Mouse (Mus musculus) thymus, adult 2 months (tissue): ENCODE results near the gene Slc4a4. TPM values are rescaled to one million over a fixed set of nuclear protein-coding genes. Genes with fewer than 3 reads are reported as not detected.

Experiments
- DNase-seq: peaks from one replicate; pipeline ENCODE4 v3.0.0; 2021
- H3K27ac ChIP-seq: fragments of 200-500 bp; 2 replicates; pipeline ENCODE4 v1.5.1; 2012; ENCODE audit warnings: low read length, control low read depth; ENCODE audit not compliant: control insufficient read depth, insufficient read depth
- H3K27me3 ChIP-seq: fragments of 200-500 bp; 2 replicates; pipeline ENCODE4 v1.6.1; 2012; ENCODE audit warnings: mild to moderate bottlenecking, low read length, moderate library complexity, mixed read lengths; ENCODE audit not compliant: control insufficient read depth, insufficient read depth
- H3K36me3 ChIP-seq: fragments of 200-500 bp; 2 replicates; pipeline ENCODE4 v1.6.1; 2012; ENCODE audit warnings: mild to moderate bottlenecking, low read length, moderate library complexity; ENCODE audit not compliant: control insufficient read depth, insufficient read depth
- H3K4me1 ChIP-seq: fragments of 200-500 bp; replicated peaks from 2 replicates; pipeline ENCODE4 v1.6.1; 2012; ENCODE audit warnings: low read length; ENCODE audit not compliant: control insufficient read depth, insufficient read depth
- H3K4me3 ChIP-seq: fragments of 200-500 bp; 2 replicates; pipeline ENCODE4 v1.5.1; 2012; ENCODE audit warnings: mild to moderate bottlenecking, low read length, control low read depth, moderate library complexity; ENCODE audit not compliant: control insufficient read depth, insufficient read depth
- CTCF ChIP-seq: fragments of 200-500 bp; IDR thresholded peaks from 2 replicates; pipeline ENCODE4 v1.5.1; 2012; ENCODE audit warnings: mild to moderate bottlenecking, control low read depth, low read length, moderate library complexity, borderline replicate concordance; ENCODE audit not compliant: control insufficient read depth, poor library complexity, insufficient read depth; ENCODE audit errors: extremely low read depth
- POLR2A ChIP-seq: fragments of 200-500 bp; IDR thresholded peaks from 2 replicates; pipeline ENCODE4 v1.6.1; 2012; ENCODE audit warnings: mild to moderate bottlenecking, low read length, control low read depth, moderate library complexity; ENCODE audit not compliant: control insufficient read depth, poor library complexity, insufficient read depth; ENCODE audit errors: extremely low read depth
- WGBS: fragments of 180-500 bp; shearing (Covaris S2); methylation state at CpG from one replicate; pipeline ENCODE4 v1.1.7; 2018; 5-methylcytosine and 5-hydroxymethylcytosine counted together
- polyA plus RNA-seq: library from polyadenylated mRNA; depleted of rRNA; stranded (reverse); fragments of >200 nt; gene quantifications from 2 replicates; pipeline ENCODE4 v1.2.3, GENCODE M21; 2012; rRNA removed

Gene Slc4a4
- polyA plus RNA-seq, result 2.0 and 3.2 TPM in 2 replicates

DNA sequence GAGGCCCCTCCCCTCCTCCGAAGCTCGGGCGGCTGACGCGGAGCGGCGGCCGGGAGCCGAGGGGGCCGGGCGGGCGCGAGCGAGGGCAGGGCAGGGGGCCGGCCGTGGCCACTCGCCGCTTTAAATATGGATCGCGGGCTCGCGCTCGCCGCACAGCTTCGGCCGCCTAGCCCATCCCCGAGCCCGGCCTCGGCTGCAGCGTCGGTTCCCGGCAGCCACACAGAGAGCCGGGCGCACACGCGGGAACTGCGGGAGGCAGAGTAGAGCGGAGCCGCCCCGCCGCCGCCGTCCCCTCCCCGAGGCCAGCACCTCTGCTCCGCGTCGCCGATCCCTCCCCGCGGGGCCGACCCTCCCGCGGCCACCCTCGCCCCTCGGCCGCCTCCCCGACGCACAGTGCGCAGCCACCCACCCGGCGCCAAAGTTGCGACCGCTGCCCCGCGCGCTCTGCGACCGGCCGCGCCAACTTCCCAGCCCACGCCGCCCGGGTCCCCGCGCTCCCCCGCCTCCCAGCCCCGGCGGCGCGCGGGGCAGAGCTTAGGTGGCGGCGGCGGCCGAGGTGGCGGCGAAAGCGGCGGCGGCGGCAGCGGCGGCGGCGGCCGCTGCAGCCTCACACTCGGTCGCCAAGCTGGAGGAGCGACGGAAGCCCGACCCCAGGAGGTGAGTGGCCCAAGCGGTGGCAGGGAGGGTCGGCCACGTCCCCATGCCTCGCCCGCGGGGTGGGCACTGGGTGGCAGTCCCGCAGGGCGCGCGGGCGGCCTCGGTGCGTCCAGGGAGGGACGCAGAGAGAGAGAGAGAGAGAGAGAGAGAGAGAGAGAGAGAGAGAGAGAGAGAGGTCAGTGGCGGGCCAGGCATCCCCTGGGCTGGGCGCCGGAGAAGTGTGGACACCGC, at the start of gene Slc4a4:
Slc4a4 (plus strand) TSS at position 151 of the 888 bp plus-strand sequence.
- H3K4me3 ChIP-seq, result peak within 1 kb of the TSS; percentile 31
- 2% methylated on average over 114 of the region's 119 CpGs for WGBS
- H3K27me3 ChIP-seq, result peaks cover 4% of the 10 kb centered on the region; the same call in 1 of the 2 replicates
- DNase-seq, result no peak
- H3K27ac ChIP-seq, result no peak within 1 kb of the TSS
- TF ChIP-seq POLR2A (no peak), CTCF (no peak)
- H3K4me1 ChIP-seq, result peaks cover 8% of the 10 kb centered on the region; the same call in 1 of the 2 replicates
- no peaks in the 10 kb centered on the region for H3K36me3 ChIP-seq

DNA sequence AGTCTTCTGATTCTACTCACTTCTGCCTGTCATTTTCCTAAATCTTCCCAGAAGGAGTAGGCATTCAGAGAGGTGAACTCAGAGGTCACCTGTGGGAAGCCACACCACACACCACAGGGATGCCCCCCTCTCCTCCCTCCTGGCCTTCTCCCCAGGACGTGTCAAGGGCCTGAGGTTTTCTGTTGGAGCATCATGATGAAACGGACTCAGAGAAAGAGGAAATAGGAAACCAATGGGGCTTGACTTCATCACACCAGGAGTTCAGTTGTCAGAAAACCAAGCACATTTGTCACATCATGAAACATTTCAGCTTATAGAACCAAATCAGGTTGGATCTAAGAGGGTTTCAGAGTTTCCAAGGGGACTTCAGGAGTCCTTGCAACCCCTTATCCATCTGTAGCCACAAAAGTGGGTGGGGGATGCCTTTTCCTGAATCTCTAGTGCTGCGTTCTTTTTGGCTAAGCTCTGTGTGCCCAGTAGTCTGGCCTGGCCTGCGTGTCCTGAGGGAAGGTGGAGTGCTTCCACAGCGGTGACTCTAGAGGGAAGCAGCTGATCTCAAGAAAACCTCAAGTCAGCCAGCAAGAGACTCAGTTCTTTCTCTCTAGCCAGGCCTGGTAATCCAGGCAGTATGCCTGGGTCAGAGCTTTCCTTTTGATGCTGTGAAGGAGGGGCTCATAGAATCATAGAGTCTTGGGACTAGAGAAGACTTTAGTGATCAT, 46.4 kb upstream of the Slc4a4 start:
- H3K4me1 ChIP-seq, result no peaks in the 10 kb centered on the region
- no peak for TF ChIP-seq CTCF
- TF ChIP-seq POLR2A, result no peak
- WGBS, result 37% methylated on average over 5 of the region's 5 CpGs
- DNase-seq, result no peak
- no peaks in the 10 kb centered on the region for H3K27me3 ChIP-seq
- H3K27ac ChIP-seq, result no peak overlapping the region
- no peaks in the 10 kb centered on the region for H3K36me3 ChIP-seq
- no peak overlapping the region for H3K4me3 ChIP-seq

- no peak overlapping the region for H3K4me3 ChIP-seq
- TF ChIP-seq CTCF, result no peak
- no peak for TF ChIP-seq POLR2A
- no peaks in the 10 kb centered on the region for H3K36me3 ChIP-seq
- no peaks in the 10 kb centered on the region for H3K4me1 ChIP-seq
- WGBS, result 94% methylated on average over 3 of the region's 3 CpGs
- DNase-seq, result no peak
- H3K27ac ChIP-seq, result no peak overlapping the region
- no peaks in the 10 kb centered on the region for H3K27me3 ChIP-seq
These were observed 29.3 kb upstream of the Slc4a4 start for GRCm38 (mm10) chr5:88857311-88857710.

- Histone ChIP-seq H3K36me3 (no peaks in the 10 kb centered on the region), H3K4me3 (no peak overlapping the region), H3K27me3 (no peaks in the 10 kb centered on the region), H3K27ac (no peak overlapping the region), H3K4me1 (no peaks in the 10 kb centered on the region)
- 94% methylated on average over 4 of the region's 4 CpGs for WGBS
- no peak for TF ChIP-seq POLR2A
- no peak for TF ChIP-seq CTCF
- DNase-seq, result no peak
These were observed 28.8 kb upstream of the Slc4a4 start for GRCm38 (mm10) chr5:88857801-88858200.

GRCm38 (mm10) chr5:88858226-88858625, 28.4 kb upstream of the Slc4a4 start:
- Histone ChIP-seq H3K36me3 (no peaks in the 10 kb centered on the region), H3K27me3 (no peaks in the 10 kb centered on the region), H3K4me1 (no peaks in the 10 kb centered on the region), H3K4me3 (no peak overlapping the region), H3K27ac (no peak overlapping the region)
- DNase-seq, result no peak
- TF ChIP-seq POLR2A (no peak), CTCF (no peak)
- WGBS, result 86% methylated on average over 4 of the region's 4 CpGs

GRCm38 (mm10) chr5:88862163-88862562, 24.5 kb upstream of the Slc4a4 start:
- no peaks in the 10 kb centered on the region for H3K4me1 ChIP-seq
- no peak overlapping the region for H3K4me3 ChIP-seq
- peak; percentile 10 for DNase-seq
- no peaks in the 10 kb centered on the region for H3K27me3 ChIP-seq
- no peaks in the 10 kb centered on the region for H3K36me3 ChIP-seq
- H3K27ac ChIP-seq, result no peak overlapping the region
- WGBS, result 87% methylated on average over 3 of the region's 3 CpGs
- TF ChIP-seq CTCF (no peak), POLR2A (no peak)
